Mouse (Mus musculus): Measurements from ENCODE around the gene Sumo2.
A peak's percentile ranks its signal among the peaks of the same experiment; 100 is the strongest.

DNA sequence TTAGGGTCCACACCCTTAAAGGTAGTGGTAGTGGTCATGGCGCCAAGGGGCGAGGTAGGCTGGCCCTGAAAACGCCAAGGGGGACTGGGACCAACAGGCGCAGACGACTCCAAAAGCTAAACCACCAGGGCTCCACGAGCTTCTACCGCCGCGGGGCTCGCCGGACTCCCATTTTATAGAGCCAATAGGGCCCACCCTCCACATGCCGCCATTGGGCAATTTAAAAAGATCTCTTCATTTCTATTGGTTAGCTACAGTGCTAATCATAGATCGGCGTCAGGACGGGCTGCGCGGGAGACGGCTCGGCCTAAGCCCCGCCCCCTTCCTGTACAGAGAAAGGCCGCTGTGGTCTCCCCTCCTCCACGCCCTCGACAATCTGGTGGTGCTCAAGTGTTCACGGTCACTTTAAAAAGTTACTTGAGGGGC, 21.8 kb downstream of the Sumo2 start, which contains the start of gene Jpt1:
- TF ChIP-seq CTCF (IDR thresholded peaks at IDR 0.05; ENCODE audit: low read depth), result no peak
- TF ChIP-seq EP300 (optimal IDR thresholded peaks at IDR 0.05), result peak; percentile 92
